Mouse (Mus musculus) liver, postnatal 0 days (tissue): ENCODE measurements around the gene Il17re. TPM values are rescaled to one million over a fixed set of nuclear protein-coding genes. Genes with fewer than 3 reads are reported as not detected.

ENCODE experiments used
- ATAC-seq: fragments of 200-750 bp; cut with Nextera tagmentation; 2 replicates; pipeline ENCODE4 v1.8.0; 2017; ENCODE audit warnings: mild to moderate bottlenecking, moderate library complexity
- DNase-seq: peaks from one replicate; pipeline ENCODE4 v3.0.0-alpha.2; 2016
- H3K27ac ChIP-seq: fragments of 300-500 bp; sonication (generic); 2 replicates; pipeline ENCODE4 v1.5.1; 2014; ENCODE audit warnings: antibody characterized with exemption, moderate library complexity, mild to moderate bottlenecking, low read depth
- H3K27me3 ChIP-seq: fragments of 300-500 bp; sonication (generic); 2 replicates; pipeline ENCODE4 v1.6.1; 2014; ENCODE audit warnings: low read length, control low read depth, mixed read lengths; ENCODE audit not compliant: insufficient read depth
- H3K36me3 ChIP-seq: fragments of 300-500 bp; sonication (generic); replicated peaks from 2 replicates; pipeline ENCODE4 v1.6.1; 2014; ENCODE audit warnings: mild to moderate bottlenecking, control low read depth, low read length, moderate library complexity, mixed read lengths; ENCODE audit not compliant: insufficient read depth
- H3K4me1 ChIP-seq: fragments of 300-500 bp; sonication (generic); 2 replicates; pipeline ENCODE4 v1.6.1; 2014; ENCODE audit warnings: antibody characterized with exemption, mild to moderate bottlenecking, control low read depth; ENCODE audit not compliant: insufficient read depth
- H3K4me2 ChIP-seq: fragments of 300-500 bp; sonication (generic); 2 replicates; pipeline ENCODE4 v1.6.1; 2014; ENCODE audit warnings: low read depth, mild to moderate bottlenecking, low read length, moderate library complexity, mixed read lengths
- H3K4me3 ChIP-seq: fragments of 300-500 bp; sonication (generic); 2 replicates; pipeline ENCODE4 v1.5.1; 2014; ENCODE audit warnings: low read depth, low read length
- H3K9ac ChIP-seq: fragments of 300-500 bp; sonication (generic); replicated peaks from 2 replicates; pipeline ENCODE4 v1.6.1; 2014; ENCODE audit warnings: mild to moderate bottlenecking, moderate library complexity
- H3K9me3 ChIP-seq: fragments of 300-500 bp; sonication (generic); 2 replicates; pipeline ENCODE4 v1.6.1; 2016; ENCODE audit warnings: mild to moderate bottlenecking, control low read depth, low read length, mixed read lengths
- CTCF ChIP-seq: sonication (generic); IDR thresholded peaks from 2 replicates; pipeline ENCODE4 v1.5.1; 2016; ENCODE audit warnings: antibody characterized with exemption, low read depth
- EP300 ChIP-seq: IDR thresholded peaks from 2 replicates; pipeline ENCODE4 v1.6.1; 2016; ENCODE audit warnings: antibody characterized with exemption, low read depth, mild to moderate bottlenecking
- WGBS: fragments of 180-500 bp; shearing (Covaris S2); extraction: QIAGEN DNeasy Blood & Tissue Kit; methylation state at CpG from one replicate; pipeline ENCODE4 v1.1.7; 2014; ENCODE audit not compliant: insufficient replicate concordance; 5-methylcytosine and 5-hydroxymethylcytosine counted together
- polyA plus RNA-seq: library from polyadenylated mRNA; unstranded; fragments of >200 nt; fragmentation: Nextera tagmentation; extraction: Ambion mirVana; gene quantifications from 2 replicates; pipeline ENCODE4 v1.2.1, GENCODE M21; 2015

Il17re gene
- polyA plus RNA-seq, 1 experiment from 2014 or later = 0.49 TPM

DNA sequence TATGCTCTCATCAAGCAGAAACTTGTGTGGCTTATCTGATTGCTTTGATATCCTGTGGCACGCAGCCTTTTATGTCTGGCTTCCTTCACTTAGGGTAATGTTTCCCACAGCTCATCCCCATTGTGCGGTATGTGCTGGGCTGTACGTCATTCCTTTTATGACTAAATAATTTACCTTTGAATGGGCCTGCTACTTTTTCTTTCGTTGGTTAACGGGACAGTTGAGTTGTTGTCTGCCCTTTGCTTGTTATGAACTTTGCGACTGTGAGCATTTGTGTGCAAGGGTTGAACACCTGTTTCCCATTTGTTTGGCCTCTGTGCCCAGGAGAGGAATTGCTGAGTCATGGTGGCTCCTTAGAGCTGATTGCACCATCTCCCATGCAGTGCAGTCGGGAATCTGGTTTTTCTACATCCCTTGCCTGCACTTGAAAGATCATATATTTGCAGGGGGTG, 28.9 kb downstream of the Il17re start:
- 34% methylated on average over 7 of the region's 7 CpGs for WGBS
- peak; percentile 17 for ATAC-seq
- H3K4me2 ChIP-seq = no peak overlapping the region
- H3K4me1 ChIP-seq = peaks cover 20% of the 10 kb centered on the region
- DNase-seq = no peak
- TF ChIP-seq CTCF = no peak
- H3K4me3 ChIP-seq = no peak overlapping the region
- H3K9me3 ChIP-seq = no peaks in the 10 kb centered on the region
- no peaks in the 10 kb centered on the region for H3K27me3 ChIP-seq
- no peak overlapping the region for H3K9ac ChIP-seq
- peaks cover 8% of the 10 kb centered on the region for H3K36me3 ChIP-seq
- H3K27ac ChIP-seq = peak overlapping the region; percentile 89

GRCm38 (mm10) chr6:113489410-113489809, 31.1 kb downstream of the Il17re start:
- Histone ChIP-seq H3K27ac (no peak overlapping the region), H3K4me1 (peaks cover 8% of the 10 kb centered on the region), H3K9me3 (no peaks in the 10 kb centered on the region), H3K36me3 (peaks cover 8% of the 10 kb centered on the region), H3K9ac (no peak overlapping the region), H3K27me3 (no peaks in the 10 kb centered on the region), H3K4me3 (no peak overlapping the region), H3K4me2 (no peak overlapping the region)
- WGBS = 86% methylated on average over 14 of the region's 14 CpGs
- ATAC-seq (no peak), DNase-seq (no peak)
- TF ChIP-seq CTCF (no peak), EP300 (no peak)

- TF ChIP-seq CTCF = no peak
- TF ChIP-seq EP300 = no peak
- Histone ChIP-seq H3K27me3 (peaks cover 6% of the 10 kb centered on the region), H3K9ac (no peak overlapping the region), H3K9me3 (no peaks in the 10 kb centered on the region), H3K4me1 (peaks cover 12% of the 10 kb centered on the region), H3K4me3 (no peak overlapping the region), H3K27ac (no peak overlapping the region), H3K4me2 (no peak overlapping the region), H3K36me3 (peaks cover 8% of the 10 kb centered on the region)
- no peak for ATAC-seq
- WGBS = 77% methylated on average over 24 of the region's 24 CpGs
- no peak for DNase-seq
These were observed 34.0 kb downstream of the Il17re start for GRCm38 (mm10) chr6:113492101-113492864.

- Histone ChIP-seq H3K27ac (peak overlapping the region; percentile 59; the same call in 1 of the 2 replicates), H3K4me3 (peak overlapping the region; percentile 39), H3K9me3 (no peaks in the 10 kb centered on the region), H3K4me1 (peaks cover 12% of the 10 kb centered on the region), H3K4me2 (peak overlapping the region; percentile 66), H3K27me3 (peaks cover 6% of the 10 kb centered on the region), H3K9ac (peak overlapping the region; percentile 59), H3K36me3 (peaks cover 2% of the 10 kb centered on the region; the same call in 1 of the 2 replicates)
- DNase-seq (peak; percentile 86), ATAC-seq (peak; percentile 90)
- WGBS = 1% methylated on average over 54 of the region's 54 CpGs
- TF ChIP-seq EP300 (no peak), CTCF (peak; percentile 85)
These were observed 36.0 kb downstream of the Il17re start for GRCm38 (mm10) chr6:113494258-113494788.

GRCm38 (mm10) chr6:113495071-113495675, 36.9 kb downstream of the Il17re start:
- peak overlapping the region; percentile 39 for H3K4me3 ChIP-seq
- 49% methylated on average over 28 of the region's 28 CpGs for WGBS
- H3K4me2 ChIP-seq = peak overlapping the region; percentile 66
- peaks cover 12% of the 10 kb centered on the region for H3K4me1 ChIP-seq
- peaks cover 7% of the 10 kb centered on the region for H3K27me3 ChIP-seq
- DNase-seq (no peak), ATAC-seq (no peak; the same call in 1 of the 2 replicates)
- H3K36me3 ChIP-seq = peaks cover 2% of the 10 kb centered on the region; the same call in 1 of the 2 replicates
- no peaks in the 10 kb centered on the region for H3K9me3 ChIP-seq
- H3K9ac ChIP-seq = peak overlapping the region; percentile 59
- H3K27ac ChIP-seq = no peak overlapping the region
- TF ChIP-seq EP300 = no peak

DNA sequence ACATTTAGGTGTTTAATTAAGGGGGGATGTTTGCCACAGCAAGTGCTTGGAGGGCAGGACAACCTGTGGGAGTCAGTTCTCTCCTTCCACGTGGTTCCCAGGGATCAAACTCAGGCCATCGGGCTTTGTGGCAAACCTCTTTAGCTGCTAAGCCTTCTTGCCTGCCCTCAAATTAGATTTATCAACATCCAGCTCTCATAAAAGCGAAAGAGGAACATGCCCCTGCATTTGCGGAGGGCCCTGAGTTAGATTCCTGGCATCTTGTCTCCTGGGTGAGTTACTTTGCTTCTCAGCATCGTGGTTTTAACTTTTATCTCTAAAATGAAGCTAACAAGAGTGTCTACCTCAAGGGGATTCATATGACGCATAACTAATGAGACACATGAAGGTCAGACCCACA, 41.1 kb downstream of the Il17re start:
- Histone ChIP-seq H3K27ac (no peak overlapping the region), H3K36me3 (no peaks in the 10 kb centered on the region), H3K9me3 (no peaks in the 10 kb centered on the region), H3K4me2 (no peak overlapping the region), H3K9ac (no peak overlapping the region), H3K27me3 (peaks cover 23% of the 10 kb centered on the region), H3K4me1 (peaks cover 10% of the 10 kb centered on the region), H3K4me3 (no peak overlapping the region)
- ATAC-seq (no peak), DNase-seq (no peak)
- 43% methylated on average over 6 of the region's 6 CpGs for WGBS
- TF ChIP-seq CTCF = no peak
- no peak for TF ChIP-seq EP300
